Mouse (Mus musculus): Measurements from ENCODE around the gene Kpna2. TPM values are rescaled to one million over a fixed set of nuclear protein-coding genes. Genes with fewer than 3 reads are reported as not detected.
"Not testable (repeated sequence)": the region's sequence is repeated elsewhere in the genome, so short reads cannot be mapped to it uniquely, and the experiment has no call there.

The Kpna2 gene
- polyA plus RNA-seq, 1 experiment from 2014 or later = 349 TPM

DNA sequence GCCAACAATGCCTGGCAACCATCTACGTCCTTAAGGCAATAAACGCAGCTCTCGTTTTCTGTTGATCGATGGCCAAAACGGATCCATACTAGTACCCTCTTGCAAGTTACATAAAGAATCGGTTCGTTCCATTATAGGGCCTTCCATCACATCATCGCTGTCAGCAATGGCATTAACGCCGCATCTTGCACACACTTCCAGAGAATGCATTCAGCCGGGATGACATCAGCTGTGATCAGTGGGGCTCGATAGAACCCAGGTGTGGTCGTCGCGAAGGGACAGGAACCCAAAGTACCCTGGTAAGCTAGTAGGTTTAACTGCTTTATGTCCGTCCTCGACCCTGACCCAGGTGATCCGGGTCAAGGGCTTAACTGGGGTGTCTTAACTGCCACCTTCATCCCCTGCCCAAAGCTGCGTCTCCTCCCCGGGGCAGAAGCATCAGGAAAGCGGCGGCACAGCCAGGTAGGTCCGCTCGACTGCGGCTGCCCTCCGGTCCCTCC, 640 bp downstream of the Kpna2 start:
- under 1% methylated on average over 26 of the region's 26 CpGs for WGBS
- H3K9ac ChIP-seq = peak overlapping the region; percentile 83
- peak overlapping the region; percentile 78 for H3K4me3 ChIP-seq
- H3K9me3 ChIP-seq (replicated peaks) = no peaks in the 10 kb centered on the region
- peak; percentile 53 for ATAC-seq (ENCODE audit: low FRiP score)
- no peaks in the 10 kb centered on the region for H3K27me3 ChIP-seq
- peak overlapping the region; percentile 57 for H3K4me2 ChIP-seq (replicated peaks)
- peaks cover 10% of the 10 kb centered on the region for H3K4me1 ChIP-seq
- H3K27ac ChIP-seq = peak overlapping the region; percentile 83
- H3K36me3 ChIP-seq = peaks cover 31% of the 10 kb centered on the region

GRCm38 (mm10) chr11:106997976-106998375, 1.4 kb downstream of the Kpna2 start:
- WGBS = 16% methylated on average over 5 of the region's 5 CpGs
- ATAC-seq (ENCODE audit: low FRiP score) = no peak
- Histone ChIP-seq H3K9ac (peak overlapping the region; percentile 83), H3K9me3 (replicated peaks) (no peaks in the 10 kb centered on the region), H3K36me3 (peaks cover 34% of the 10 kb centered on the region), H3K4me1 (peaks cover 10% of the 10 kb centered on the region), H3K4me2 (replicated peaks) (peak overlapping the region; percentile 57), H3K4me3 (peak overlapping the region; percentile 78), H3K27me3 (no peaks in the 10 kb centered on the region), H3K27ac (no peak overlapping the region; the same call in 1 of the 2 replicates)

DNA sequence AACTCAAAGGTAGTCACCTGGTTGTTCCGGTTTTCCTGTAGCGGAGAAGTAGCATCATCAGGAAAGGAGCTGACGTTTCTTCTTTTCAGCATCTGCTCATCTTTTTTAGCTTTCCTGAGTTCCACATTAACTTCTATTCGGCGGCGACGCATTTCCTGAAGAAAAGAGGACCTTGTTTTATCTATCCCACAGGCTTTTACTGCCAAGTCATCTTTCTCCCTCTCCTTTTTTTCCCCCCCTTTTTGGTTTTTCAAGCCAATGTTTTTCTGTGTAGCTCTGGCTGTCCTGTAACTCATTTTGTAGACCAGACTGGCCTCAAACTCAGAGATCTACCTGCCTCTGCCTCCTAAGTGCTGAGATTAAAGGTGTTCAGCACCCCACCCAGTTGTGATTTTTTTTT, 2.8 kb downstream of the Kpna2 start:
- not testable (repeated sequence) for H3K27me3 ChIP-seq; H3K9me3 ChIP-seq (replicated peaks); ATAC-seq (ENCODE audit: low FRiP score); H3K4me3 ChIP-seq; H3K4me2 ChIP-seq (replicated peaks); H3K27ac ChIP-seq; H3K9ac ChIP-seq
- peaks cover 10% of the 10 kb centered on the region for H3K4me1 ChIP-seq
- peaks cover 44% of the 10 kb centered on the region for H3K36me3 ChIP-seq
- 97% methylated on average over 7 of the region's 7 CpGs for WGBS

DNA sequence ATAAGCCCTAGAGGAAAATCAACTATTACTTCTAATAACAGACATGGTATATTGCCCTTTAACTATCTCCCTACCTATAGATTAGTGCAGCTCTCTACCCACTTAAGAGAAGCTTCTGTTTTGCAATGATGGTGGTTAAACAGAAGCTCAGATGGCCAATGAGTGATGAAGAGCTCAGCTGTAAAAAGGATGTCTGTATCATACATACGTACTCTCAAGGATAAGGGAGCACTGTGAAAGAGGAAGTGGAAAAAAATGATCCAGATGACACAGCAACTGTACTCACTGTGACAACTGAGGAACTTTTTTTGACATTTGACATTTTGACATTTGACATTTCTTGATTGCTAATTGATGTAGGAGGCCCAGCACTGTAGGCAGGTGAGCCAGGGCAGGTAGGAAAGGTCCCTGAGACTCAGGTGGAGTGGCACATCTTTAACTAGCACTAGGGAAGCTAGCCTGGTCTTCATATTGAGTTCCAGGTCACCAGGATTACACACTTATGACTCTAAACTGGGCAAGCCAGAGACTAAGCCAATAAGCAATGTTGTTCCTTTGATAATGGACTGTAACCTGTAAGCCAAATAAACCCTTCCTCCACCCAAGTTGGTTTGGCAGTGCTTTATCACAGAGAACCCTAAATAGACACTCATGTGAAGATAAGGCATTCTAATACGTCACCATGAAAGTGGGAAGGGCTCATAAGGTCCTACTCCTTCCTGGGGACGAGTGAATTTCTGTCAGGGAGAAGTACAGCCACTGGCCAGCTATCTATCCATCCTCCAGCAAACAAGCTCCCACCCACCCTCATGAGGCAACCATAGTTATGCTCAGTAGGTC, 4.9 kb downstream of the Kpna2 start:
- Histone ChIP-seq H3K4me1 (peaks cover 10% of the 10 kb centered on the region), H3K27ac (no peak overlapping the region), H3K36me3 (peaks cover 63% of the 10 kb centered on the region), H3K4me3 (no peak overlapping the region), H3K9ac (no peak overlapping the region), H3K9me3 (replicated peaks) (no peaks in the 10 kb centered on the region), H3K4me2 (replicated peaks) (no peak overlapping the region), H3K27me3 (no peaks in the 10 kb centered on the region)
- 88% methylated on average over 3 of the region's 3 CpGs for whole genome bisulfite sequencing
- no peak for ATAC-seq (ENCODE audit: low FRiP score)

DNA sequence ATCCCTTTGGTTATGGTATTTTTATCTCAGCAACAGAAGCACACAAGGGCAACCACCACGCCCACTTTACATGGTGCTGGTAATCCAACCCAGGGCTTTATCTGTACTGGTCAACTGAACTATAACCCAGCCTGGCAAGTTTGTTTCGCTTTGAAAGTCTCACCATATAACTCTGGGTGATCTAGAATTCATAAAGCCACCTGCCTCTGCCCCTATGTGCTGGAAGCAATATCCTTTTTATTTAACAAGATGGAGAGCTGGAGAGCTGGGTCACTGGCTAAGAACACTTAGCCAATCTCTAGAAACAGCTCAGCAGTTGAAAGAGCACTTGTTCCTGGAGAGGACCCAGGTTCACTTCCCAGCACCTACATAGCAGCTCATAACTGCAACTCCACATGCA, 12.0 kb downstream of the Kpna2 start:
- no peak overlapping the region for H3K4me2 ChIP-seq (replicated peaks)
- H3K9me3 ChIP-seq (replicated peaks) = no peaks in the 10 kb centered on the region
- no peaks in the 10 kb centered on the region for H3K4me1 ChIP-seq
- H3K27me3 ChIP-seq = no peaks in the 10 kb centered on the region
- H3K27ac ChIP-seq = no peak overlapping the region
- H3K36me3 ChIP-seq = peaks cover 47% of the 10 kb centered on the region
- WGBS = 87% methylated on average over 2 of the region's 2 CpGs
- no peak overlapping the region for H3K9ac ChIP-seq
- ATAC-seq (ENCODE audit: low FRiP score) = no peak
- H3K4me3 ChIP-seq = no peak overlapping the region

DNA sequence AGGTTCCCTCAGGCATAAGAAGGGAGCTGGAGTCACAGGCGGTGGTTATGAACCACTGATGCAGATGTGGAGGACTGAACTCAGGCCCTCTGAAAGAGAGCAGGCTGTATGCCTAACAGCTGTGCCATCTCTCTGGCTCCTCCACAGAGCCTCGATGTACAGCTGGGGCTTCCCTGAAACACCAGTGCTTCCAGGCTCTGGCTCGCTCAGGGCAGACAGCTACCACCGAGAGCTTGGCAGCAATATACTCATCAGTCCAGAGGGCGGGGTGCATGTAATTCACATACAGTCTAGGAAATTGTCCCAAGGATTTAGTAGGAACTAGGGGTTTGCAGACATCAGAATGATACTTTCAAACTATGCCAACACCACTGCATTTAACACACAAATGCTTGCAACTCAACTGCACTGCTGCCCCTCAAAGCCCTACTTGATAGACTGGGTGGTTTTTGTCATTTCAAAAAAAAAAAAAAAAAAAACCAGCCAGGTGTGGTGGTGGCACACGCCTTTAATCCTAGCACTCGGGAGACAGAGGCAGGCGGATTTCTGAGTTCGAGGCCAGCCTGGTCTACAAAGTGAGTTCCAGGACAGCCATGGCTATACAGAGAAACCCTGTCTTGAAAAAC, 13.2 kb downstream of the Kpna2 start:
- H3K9ac ChIP-seq; H3K9me3 ChIP-seq (replicated peaks); H3K4me3 ChIP-seq; H3K4me1 ChIP-seq; ATAC-seq (ENCODE audit: low FRiP score); H3K4me2 ChIP-seq (replicated peaks); H3K27me3 ChIP-seq; H3K27ac ChIP-seq: not testable (repeated sequence)
- H3K36me3 ChIP-seq = peaks cover 37% of the 10 kb centered on the region
- 90% methylated on average over 9 of the region's 9 CpGs for WGBS

DNA sequence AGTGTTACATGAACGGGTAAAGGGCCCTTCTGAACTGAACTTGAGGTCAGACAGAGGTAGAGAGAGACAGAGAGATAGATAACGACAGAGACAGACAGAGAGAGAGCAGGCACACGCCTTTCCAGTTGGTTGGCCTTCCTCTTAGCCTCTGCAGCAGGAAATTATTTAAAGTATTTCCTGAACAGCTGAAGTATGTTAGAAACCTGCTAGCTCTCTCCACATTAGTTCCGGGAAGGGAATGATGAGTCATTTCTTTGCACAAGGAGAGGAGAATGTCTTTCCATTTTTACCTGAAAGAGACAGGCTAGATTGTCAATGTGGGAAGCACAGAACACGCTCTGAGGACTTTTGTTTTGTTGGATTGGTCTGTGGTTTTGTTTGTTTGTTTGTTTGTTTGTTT, 17.0 kb downstream of the Kpna2 start:
- no peak overlapping the region for H3K4me3 ChIP-seq
- H3K4me1 ChIP-seq = no peaks in the 10 kb centered on the region
- H3K36me3 ChIP-seq = peaks cover 7% of the 10 kb centered on the region
- H3K9me3 ChIP-seq (replicated peaks) = no peaks in the 10 kb centered on the region
- 64% methylated on average over 5 of the region's 5 CpGs for WGBS
- no peak overlapping the region for H3K27ac ChIP-seq
- ATAC-seq (ENCODE audit: low FRiP score) = no peak
- no peak overlapping the region for H3K9ac ChIP-seq
- H3K4me2 ChIP-seq (replicated peaks) = no peak overlapping the region
- H3K27me3 ChIP-seq = no peaks in the 10 kb centered on the region

GRCm38 (mm10) chr11:106981787-106982186, 17.6 kb downstream of the Kpna2 start:
- Histone ChIP-seq H3K4me1 (no peaks in the 10 kb centered on the region), H3K4me3 (no peak overlapping the region), H3K36me3 (peaks cover 5% of the 10 kb centered on the region; the same call in 1 of the 2 replicates), H3K27me3 (no peaks in the 10 kb centered on the region), H3K9ac (no peak overlapping the region), H3K9me3 (replicated peaks) (no peaks in the 10 kb centered on the region), H3K27ac (no peak overlapping the region), H3K4me2 (replicated peaks) (no peak overlapping the region)
- ATAC-seq (ENCODE audit: low FRiP score) = no peak
- WGBS = 46% methylated on average over 1 of the region's 1 CpGs

- no peaks in the 10 kb centered on the region for H3K9me3 ChIP-seq (replicated peaks)
- no peak overlapping the region for H3K9ac ChIP-seq
- no peak overlapping the region for H3K4me3 ChIP-seq
- ATAC-seq (ENCODE audit: low FRiP score) = no peak
- no peaks in the 10 kb centered on the region for H3K4me1 ChIP-seq
- WGBS = 31% methylated on average over 7 of the region's 7 CpGs
- no peak overlapping the region for H3K4me2 ChIP-seq (replicated peaks)
- no peak overlapping the region for H3K27ac ChIP-seq
- peaks cover 5% of the 10 kb centered on the region; the same call in 1 of the 2 replicates for H3K36me3 ChIP-seq
- no peaks in the 10 kb centered on the region for H3K27me3 ChIP-seq
Measured at GRCm38 (mm10) chr11:106980455-106980854, 18.9 kb downstream of the Kpna2 start.

- no peak overlapping the region for H3K27ac ChIP-seq
- H3K4me2 ChIP-seq (replicated peaks) = no peak overlapping the region
- H3K9ac ChIP-seq = no peak overlapping the region
- no peaks in the 10 kb centered on the region for H3K9me3 ChIP-seq (replicated peaks)
- WGBS = 88% methylated on average over 8 of the region's 8 CpGs
- no peaks in the 10 kb centered on the region for H3K4me1 ChIP-seq
- ATAC-seq (ENCODE audit: low FRiP score) = no peak
- no peaks in the 10 kb centered on the region for H3K36me3 ChIP-seq
- H3K4me3 ChIP-seq = no peak overlapping the region
- no peaks in the 10 kb centered on the region for H3K27me3 ChIP-seq
Measured at GRCm38 (mm10) chr11:106976194-106976593, 23.1 kb downstream of the Kpna2 start.

DNA sequence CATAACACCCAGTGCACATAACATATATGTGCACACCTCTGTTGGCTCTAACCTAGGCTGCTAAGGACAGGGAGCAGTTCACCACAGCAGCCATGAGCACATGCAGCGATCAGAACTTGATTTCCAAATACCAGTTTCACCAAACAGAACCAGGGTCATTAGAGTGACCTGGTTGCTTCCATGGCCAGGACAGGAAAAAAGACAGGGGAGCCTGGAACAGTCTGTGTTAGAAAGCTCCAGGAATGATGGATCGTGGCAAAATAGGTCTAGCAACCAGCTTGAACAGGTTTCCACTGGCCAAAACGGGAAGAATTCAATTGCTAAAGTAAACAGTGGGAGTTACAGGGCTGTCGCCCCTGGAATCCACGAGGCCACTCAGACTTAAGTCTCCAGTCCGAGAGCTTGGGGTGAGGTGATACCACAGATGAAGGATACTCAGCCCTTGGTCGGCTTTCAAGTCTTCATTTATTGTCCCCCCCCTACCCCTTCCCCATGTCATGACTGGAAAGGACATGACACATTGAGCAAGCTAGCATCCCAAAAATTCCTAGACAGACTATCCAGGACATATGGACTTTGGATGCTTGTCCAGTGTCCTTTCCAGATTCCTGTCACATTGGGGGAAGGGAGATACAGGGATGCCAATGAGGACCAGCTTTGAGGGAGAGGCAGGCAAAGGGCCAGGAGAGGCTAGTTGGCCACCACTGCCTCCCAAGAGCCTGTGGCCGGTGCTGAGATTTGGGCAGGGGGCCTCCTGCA, 23.7 kb downstream of the Kpna2 start:
- no peak overlapping the region for H3K4me3 ChIP-seq
- H3K36me3 ChIP-seq = no peaks in the 10 kb centered on the region
- H3K9ac ChIP-seq = no peak overlapping the region
- no peak overlapping the region for H3K27ac ChIP-seq
- H3K4me2 ChIP-seq (replicated peaks) = no peak overlapping the region
- H3K4me1 ChIP-seq = no peaks in the 10 kb centered on the region
- no peak for ATAC-seq (ENCODE audit: low FRiP score)
- H3K27me3 ChIP-seq = no peaks in the 10 kb centered on the region
- WGBS = 77% methylated on average over 8 of the region's 8 CpGs
- no peaks in the 10 kb centered on the region for H3K9me3 ChIP-seq (replicated peaks)

- 87% methylated on average over 2 of the region's 2 CpGs for WGBS
- Histone ChIP-seq H3K36me3 (no peaks in the 10 kb centered on the region), H3K4me3 (no peak overlapping the region), H3K9me3 (replicated peaks) (no peaks in the 10 kb centered on the region), H3K4me2 (replicated peaks) (no peak overlapping the region), H3K9ac (no peak overlapping the region), H3K27ac (no peak overlapping the region), H3K27me3 (no peaks in the 10 kb centered on the region), H3K4me1 (no peaks in the 10 kb centered on the region)
- no peak for ATAC-seq (ENCODE audit: low FRiP score)
Measured at GRCm38 (mm10) chr11:106974440-106974839, 24.9 kb downstream of the Kpna2 start.

All from hindbrain, embryonic 12.5 days (tissue).